Mouse (Mus musculus): Measurements from ENCODE around the gene Ttll12. TPM values are rescaled to one million over a fixed set of nuclear protein-coding genes. Genes with fewer than 3 reads are reported as not detected.

The Ttll12 gene
- polyA plus RNA-seq, 1 experiment from 2014 or later, result 41.2 TPM

DNA sequence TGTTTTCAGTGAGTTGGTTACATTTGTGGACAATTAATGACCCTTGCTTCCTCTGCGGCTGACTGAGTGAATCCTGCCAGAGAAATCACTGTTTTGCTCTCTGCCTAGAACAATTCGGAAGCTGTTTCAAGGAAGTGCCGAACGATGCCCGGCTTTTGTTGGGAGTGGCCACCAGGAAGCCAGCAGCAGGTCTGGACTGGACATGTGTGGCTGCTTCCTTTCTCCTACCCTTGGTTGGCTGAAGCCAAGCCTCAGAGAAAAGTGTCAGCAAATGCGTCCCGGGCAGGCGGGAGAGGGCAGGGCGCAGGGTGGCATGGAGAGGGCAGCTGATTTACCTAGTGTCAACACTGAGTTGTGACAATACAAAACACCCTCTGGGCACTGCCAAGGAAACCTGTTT, 64.7 kb downstream of the Ttll12 start:
- H3K27me3 ChIP-seq, result peaks cover 36% of the 10 kb centered on the region
- no peak overlapping the region for H3K4me2 ChIP-seq
- no peak overlapping the region for H3K4me3 ChIP-seq
- no peak for ATAC-seq (ENCODE audit: low FRiP score)
- 84% methylated on average over 9 of the region's 9 CpGs for WGBS
- H3K36me3 ChIP-seq, result no peaks in the 10 kb centered on the region
- peaks cover 17% of the 10 kb centered on the region for H3K4me1 ChIP-seq (replicated peaks)
- H3K27ac ChIP-seq, result no peak overlapping the region
- no peaks in the 10 kb centered on the region for H3K9me3 ChIP-seq
- no peak overlapping the region for H3K9ac ChIP-seq

DNA sequence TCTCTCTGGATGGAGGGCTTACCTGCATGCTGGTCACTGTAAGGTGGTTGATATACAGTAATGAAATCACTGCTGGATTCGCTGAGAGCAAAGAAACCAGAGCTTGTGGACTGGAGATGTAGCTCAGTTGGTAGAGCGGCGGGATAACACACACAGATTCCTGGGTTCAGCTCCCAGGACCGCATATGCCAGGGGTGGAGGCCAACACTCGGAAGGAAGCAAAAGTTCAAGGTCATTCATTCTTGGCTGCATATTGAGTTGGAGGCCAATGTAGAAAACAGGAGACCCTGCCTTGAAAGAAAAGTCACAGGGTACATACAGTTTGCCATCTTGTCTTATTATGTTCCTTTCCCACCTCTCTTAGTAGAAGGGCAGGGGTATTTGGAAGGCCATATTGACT, 65.2 kb downstream of the Ttll12 start:
- 80% methylated on average over 5 of the region's 5 CpGs for WGBS
- Histone ChIP-seq H3K9ac (no peak overlapping the region), H3K4me2 (no peak overlapping the region), H3K4me3 (no peak overlapping the region), H3K27ac (no peak overlapping the region), H3K9me3 (no peaks in the 10 kb centered on the region), H3K36me3 (no peaks in the 10 kb centered on the region), H3K27me3 (peaks cover 41% of the 10 kb centered on the region), H3K4me1 (replicated peaks) (peaks cover 17% of the 10 kb centered on the region)
- no peak for ATAC-seq (ENCODE audit: low FRiP score)

DNA sequence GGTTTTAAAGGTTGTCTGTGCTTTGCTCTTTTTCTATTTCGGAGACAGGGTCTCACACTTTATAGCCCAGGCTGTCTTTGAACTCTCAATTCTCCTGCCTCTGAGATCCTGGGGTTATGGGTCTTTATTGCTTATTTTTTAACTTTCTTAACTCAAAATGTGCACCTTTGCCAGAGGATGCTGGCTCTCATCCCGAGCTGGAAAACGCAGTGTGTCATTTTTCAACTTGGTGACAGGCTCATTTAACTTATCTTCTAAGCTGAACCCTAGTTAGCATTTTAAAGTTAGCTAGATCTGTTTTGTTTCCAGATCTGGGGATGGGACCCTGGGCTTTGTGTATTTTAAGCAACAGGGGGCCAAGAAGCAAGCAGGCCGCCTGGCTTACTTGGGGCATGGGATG, 66.1 kb downstream of the Ttll12 start:
- Histone ChIP-seq H3K9me3 (no peaks in the 10 kb centered on the region), H3K36me3 (no peaks in the 10 kb centered on the region), H3K4me1 (replicated peaks) (peaks cover 19% of the 10 kb centered on the region), H3K27me3 (peaks cover 47% of the 10 kb centered on the region), H3K9ac (no peak overlapping the region), H3K4me3 (no peak overlapping the region), H3K4me2 (no peak overlapping the region), H3K27ac (no peak overlapping the region)
- ATAC-seq (ENCODE audit: low FRiP score), result no peak
- 69% methylated on average over 4 of the region's 4 CpGs for WGBS

DNA sequence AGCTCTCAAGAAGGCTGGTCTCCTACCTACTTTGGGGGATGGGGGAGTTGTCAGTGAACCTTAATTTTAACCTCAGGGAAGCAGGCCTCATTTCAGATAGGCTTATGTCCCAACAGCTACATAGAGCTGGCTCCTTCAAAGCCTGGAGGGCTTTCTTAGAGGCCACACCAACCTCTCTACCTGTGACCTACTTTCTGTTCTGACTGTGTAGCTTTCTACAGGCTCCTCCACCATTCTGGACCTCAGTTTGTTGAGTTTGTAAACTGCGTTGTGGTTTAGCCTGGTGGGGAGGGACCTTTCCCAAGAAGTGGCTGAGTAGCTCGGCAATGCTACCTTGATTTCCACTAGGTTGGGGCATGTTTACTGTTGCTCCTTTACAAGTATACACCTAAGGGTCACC, 67.2 kb downstream of the Ttll12 start:
- ATAC-seq (ENCODE audit: low FRiP score), result no peak
- no peaks in the 10 kb centered on the region for H3K9me3 ChIP-seq
- H3K4me1 ChIP-seq (replicated peaks), result peaks cover 28% of the 10 kb centered on the region
- H3K4me2 ChIP-seq, result no peak overlapping the region
- H3K4me3 ChIP-seq, result no peak overlapping the region
- H3K27me3 ChIP-seq, result peaks cover 47% of the 10 kb centered on the region
- H3K9ac ChIP-seq, result no peak overlapping the region
- no peaks in the 10 kb centered on the region for H3K36me3 ChIP-seq
- H3K27ac ChIP-seq, result no peak overlapping the region
- WGBS, result 71% methylated on average over 2 of the region's 2 CpGs

DNA sequence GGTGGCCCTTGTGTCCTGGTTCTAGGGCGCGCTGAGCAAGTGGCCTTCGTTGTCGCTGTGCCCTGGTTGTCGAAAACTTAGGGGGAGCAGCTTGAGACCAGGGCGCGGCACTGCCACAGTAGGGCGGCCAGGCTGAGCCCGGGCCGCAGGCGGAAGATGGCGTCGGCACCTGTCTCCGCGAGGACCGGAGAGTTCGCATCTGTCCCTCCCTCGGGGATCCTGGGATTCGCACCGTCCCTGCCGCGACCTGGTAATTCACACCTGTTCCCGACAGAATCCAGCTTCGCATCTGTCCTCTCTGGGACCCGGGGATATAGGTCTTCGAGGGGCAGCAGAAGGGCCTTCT, 67.9 kb downstream of the Ttll12 start:
- peak overlapping the region; percentile 82 for H3K4me2 ChIP-seq
- ATAC-seq (ENCODE audit: low FRiP score), result no peak; the same call in 1 of the 2 replicates
- H3K4me3 ChIP-seq, result peak overlapping the region; percentile 49
- H3K4me1 ChIP-seq (replicated peaks), result peaks cover 28% of the 10 kb centered on the region
- WGBS, result 3% methylated on average over 26 of the region's 26 CpGs
- H3K36me3 ChIP-seq, result no peaks in the 10 kb centered on the region
- peak overlapping the region; percentile 66 for H3K9ac ChIP-seq
- H3K9me3 ChIP-seq, result no peaks in the 10 kb centered on the region
- H3K27me3 ChIP-seq, result peaks cover 49% of the 10 kb centered on the region
- no peak overlapping the region for H3K27ac ChIP-seq

DNA sequence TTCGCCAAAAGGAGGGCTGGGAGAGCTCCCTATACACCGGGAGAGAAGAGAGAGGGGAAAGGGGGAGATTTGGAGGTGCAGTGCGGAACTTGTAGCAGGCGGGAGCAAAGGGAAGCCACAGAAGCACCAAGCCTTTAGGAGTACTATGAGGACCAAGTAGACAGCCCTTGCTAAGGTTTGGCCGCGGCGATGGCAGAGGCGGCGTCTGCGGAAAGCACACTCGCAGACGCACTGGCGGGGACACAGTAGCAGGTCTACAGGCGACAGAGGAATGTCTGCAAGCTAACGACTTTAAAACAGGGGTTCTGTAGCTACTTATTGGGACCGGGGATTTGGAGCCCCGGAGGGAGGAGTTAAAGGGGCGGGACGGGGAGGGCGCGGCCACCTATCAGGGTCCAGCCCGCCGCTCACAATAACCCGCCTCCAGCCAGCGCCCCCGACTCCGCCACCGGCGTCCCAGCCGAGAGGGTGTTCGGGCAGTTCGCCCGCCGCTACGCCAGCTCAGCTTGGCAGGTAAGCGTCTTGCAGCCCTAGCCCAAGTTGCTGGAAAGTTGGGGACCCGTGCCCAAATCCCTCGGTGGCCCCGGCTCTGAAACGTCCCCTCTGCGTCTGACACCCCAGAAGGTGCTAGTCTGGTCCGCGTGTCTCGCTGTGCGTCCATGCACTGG, 68.4 kb downstream of the Ttll12 start, which contains the start of gene Bik:
Gene Bik (plus strand): TSS at position 439 of the 668 bp plus-strand sequence.
- ATAC-seq (ENCODE audit: low FRiP score), result peak; percentile 68; the same call in 1 of the 2 replicates
- Histone ChIP-seq H3K4me1 (replicated peaks) (peaks cover 28% of the 10 kb centered on the region), H3K9ac (peak within 1 kb of the TSS; percentile 66), H3K27me3 (peaks cover 49% of the 10 kb centered on the region), H3K36me3 (no peaks in the 10 kb centered on the region), H3K4me3 (peak within 1 kb of the TSS; percentile 49), H3K9me3 (no peaks in the 10 kb centered on the region), H3K27ac (no peak within 1 kb of the TSS), H3K4me2 (peak within 1 kb of the TSS; percentile 82)
- under 1% methylated on average over 38 of the region's 45 CpGs for WGBS

Other genes with a start within 250 kb of the Ttll12 start
- 43.8 and 46.7 TPM in 2 replicates for gene Arfgap3, start 244.9 kb downstream of the Ttll12 start, polyA plus RNA-seq (2015; fragmentation: Nextera tagmentation; extraction: Ambion mirVana)
- gene Pacsin2, start 130.6 kb downstream of the Ttll12 start, polyA plus RNA-seq (2015; fragmentation: Nextera tagmentation; extraction: Ambion mirVana), result 27.8 and 29.5 TPM in 2 replicates
- 112 and 113 TPM in 2 replicates for gene Ttll1, start 84.3 kb downstream of the Ttll12 start, polyA plus RNA-seq (2015; fragmentation: Nextera tagmentation; extraction: Ambion mirVana)
- gene Bik, start 68.3 kb downstream of the Ttll12 start, polyA plus RNA-seq (2015; fragmentation: Nextera tagmentation; extraction: Ambion mirVana), result 0.63 and 1.5 TPM in 2 replicates
- 12.8 and 13.1 TPM in 2 replicates for gene Tspo, start 31.6 kb downstream of the Ttll12 start, polyA plus RNA-seq (2015; fragmentation: Nextera tagmentation; extraction: Ambion mirVana)
- gene Mcat, start 31.4 kb downstream of the Ttll12 start, polyA plus RNA-seq (2015; fragmentation: Nextera tagmentation; extraction: Ambion mirVana), result 33.0 and 34.4 TPM in 2 replicates
- 13.5 and 16.5 TPM in 2 replicates for gene Scube1, start 129.9 kb upstream of the Ttll12 start, polyA plus RNA-seq (2015; fragmentation: Nextera tagmentation; extraction: Ambion mirVana)
- 11.3 and 11.7 TPM in 2 replicates for gene Mpped1, start 184.3 kb upstream of the Ttll12 start, polyA plus RNA-seq (2015; fragmentation: Nextera tagmentation; extraction: Ambion mirVana)

Data from hindbrain, embryonic 13.5 days (tissue).